Mouse (Mus musculus): Measurements from ENCODE around the gene Ophn1. TPM values are rescaled to one million over a fixed set of nuclear protein-coding genes. Genes with fewer than 3 reads are reported as not detected.

Gene Ophn1
- polyA plus RNA-seq, 2 experiments: 9.8 to 20.0 TPM

- Histone ChIP-seq H3K4me3 (replicated peaks; ENCODE audit: low read length) (no peak overlapping the region), H3K27me3 (ENCODE audit: control insufficient read depth, insufficient read depth, low read length) (no peaks in the 10 kb centered on the region), H3K9ac (ENCODE audit: low read depth, low read length, severe bottlenecking) (no peak overlapping the region), H3K4me1 (ENCODE audit: control insufficient read depth, insufficient read depth, low read length) (no peaks in the 10 kb centered on the region), H3K9me3 (ENCODE audit: control insufficient read depth, low read length) (no peaks in the 10 kb centered on the region), H3K4me2 (replicated peaks; ENCODE audit: low read depth, low read length, severe bottlenecking) (no peak overlapping the region), H3K27ac (replicated peaks; ENCODE audit: low read depth, low read length) (no peak overlapping the region), H3K36me3 (ENCODE audit: control insufficient read depth, insufficient read depth, low read length) (no peaks in the 10 kb centered on the region)
- ATAC-seq (ENCODE audit: low FRiP score, low read depth) (no peak), DNase-seq (ENCODE audit: low spot score) (no peak)
- WGBS: 86% methylated on average over 1 of the region's 1 CpGs
- TF ChIP-seq POLR2A (IDR thresholded peaks at IDR 0.05; ENCODE audit: borderline replicate concordance, extremely low read depth, insufficient read depth, insufficient read length): no peak
Measured at GRCm38 (mm10) chrX:98546458-98546857, 344.4 kb downstream of the Ophn1 start.

GRCm38 (mm10) chrX:98515329-98515728 is 375.5 kb downstream of the Ophn1 start:
- no peak for ATAC-seq (ENCODE audit: low FRiP score, low read depth)
- Histone ChIP-seq H3K9ac (ENCODE audit: low read depth, low read length, severe bottlenecking) (no peak overlapping the region), H3K9me3 (ENCODE audit: control insufficient read depth, low read length) (no peaks in the 10 kb centered on the region), H3K4me2 (replicated peaks; ENCODE audit: low read depth, low read length, severe bottlenecking) (no peak overlapping the region), H3K4me3 (replicated peaks; ENCODE audit: low read length) (no peak overlapping the region), H3K27me3 (ENCODE audit: control insufficient read depth, insufficient read depth, low read length) (no peaks in the 10 kb centered on the region), H3K36me3 (ENCODE audit: control insufficient read depth, insufficient read depth, low read length) (no peaks in the 10 kb centered on the region), H3K4me1 (ENCODE audit: control insufficient read depth, insufficient read depth, low read length) (no peaks in the 10 kb centered on the region), H3K27ac (replicated peaks; ENCODE audit: low read depth, low read length) (no peak overlapping the region)
- WGBS: 77% methylated on average over 2 of the region's 2 CpGs
- TF ChIP-seq POLR2A (IDR thresholded peaks at IDR 0.05; ENCODE audit: borderline replicate concordance, extremely low read depth, insufficient read depth, insufficient read length): no peak
- no peak for DNase-seq (ENCODE audit: low spot score)

- H3K27me3 ChIP-seq (ENCODE audit: control insufficient read depth, insufficient read depth, low read length): no peaks in the 10 kb centered on the region
- H3K4me3 ChIP-seq (replicated peaks; ENCODE audit: low read length): no peak overlapping the region
- H3K4me1 ChIP-seq (ENCODE audit: control insufficient read depth, insufficient read depth, low read length): no peaks in the 10 kb centered on the region
- H3K4me2 ChIP-seq (replicated peaks; ENCODE audit: low read depth, low read length, severe bottlenecking): no peak overlapping the region
- TF ChIP-seq POLR2A (IDR thresholded peaks at IDR 0.05; ENCODE audit: borderline replicate concordance, extremely low read depth, insufficient read depth, insufficient read length): no peak
- H3K9ac ChIP-seq (ENCODE audit: low read depth, low read length, severe bottlenecking): no peak overlapping the region
- no peak for ATAC-seq (ENCODE audit: low FRiP score, low read depth)
- no peaks in the 10 kb centered on the region for H3K36me3 ChIP-seq (ENCODE audit: control insufficient read depth, insufficient read depth, low read length)
- H3K27ac ChIP-seq (replicated peaks; ENCODE audit: low read depth, low read length): no peak overlapping the region
- no peaks in the 10 kb centered on the region for H3K9me3 ChIP-seq (ENCODE audit: control insufficient read depth, low read length)
- WGBS: 64% methylated on average over 3 of the region's 3 CpGs
- DNase-seq (ENCODE audit: low spot score): no peak
Measured at GRCm38 (mm10) chrX:98514359-98514904, 376.4 kb downstream of the Ophn1 start.

Small RNA genes lying within 50 kb of the gene (microRNA-seq; reads per million reads assigned to microRNA genes)
- not detected for gene Gm27554

Other genes starting within 250 kb of the Ophn1 start
- 18.6 and 19.6 TPM in 2 replicates for gene Yipf6, start 45.3 kb upstream of the Ophn1 start, polyA plus RNA-seq (2012; rRNA removed)
- 18.4 and 18.5 TPM in 2 replicates for gene Yipf6, start 45.3 kb upstream of the Ophn1 start, polyA plus RNA-seq (2014; fragmentation: Nextera tagmentation; extraction: Ambion mirVana)
- gene Stard8, start 112.2 kb upstream of the Ophn1 start, polyA plus RNA-seq (2012; rRNA removed): 13.7 and 15.7 TPM in 2 replicates
- gene Stard8, start 112.2 kb upstream of the Ophn1 start, polyA plus RNA-seq (2014; fragmentation: Nextera tagmentation; extraction: Ambion mirVana): 7.0 and 7.4 TPM in 2 replicates
- gene Efnb1, start 245.1 kb upstream of the Ophn1 start, polyA plus RNA-seq (2012; rRNA removed): 57.5 and 66.6 TPM in 2 replicates
- 36.9 and 42.8 TPM in 2 replicates for gene Efnb1, start 245.1 kb upstream of the Ophn1 start, polyA plus RNA-seq (2014; fragmentation: Nextera tagmentation; extraction: Ambion mirVana)

All from limb, embryonic 14.5 days (tissue).